Mouse (Mus musculus): Measurements from ENCODE around the gene Olfr821.
"Not testable (repeated sequence)": the region's sequence is repeated elsewhere in the genome, so short reads cannot be mapped to it uniquely, and the experiment has no call there.

Olfr821 gene

GRCm38 (mm10) chr10:130030048-130030447, at the start of gene Olfr821:
Gene Olfr821 (plus strand): TSS chr10:130030348.
- no peak for DNase-seq (ENCODE audit: low spot score in 2 of 2)

DNA sequence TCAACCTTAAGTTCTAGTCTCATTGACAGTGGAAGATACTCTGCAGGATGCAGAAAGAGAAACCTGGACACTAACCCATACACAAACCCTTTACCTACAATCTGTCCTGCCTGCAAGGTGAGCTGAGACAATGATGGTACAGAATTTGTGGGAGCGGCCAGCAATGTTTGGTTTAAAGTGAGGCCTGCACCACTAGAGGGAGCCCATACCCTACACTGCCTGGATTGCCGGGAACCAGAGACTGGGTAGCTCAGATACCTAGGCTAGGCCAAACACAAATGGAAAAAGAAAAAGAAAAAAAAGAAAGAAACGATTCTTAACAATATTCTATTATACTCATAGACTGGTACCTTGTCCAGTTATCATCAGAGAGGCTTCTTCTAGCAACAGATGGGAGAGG, 48.3 kb upstream of the Olfr821 start:
- DNase-seq (ENCODE audit: low spot score in 2 of 2): not testable (repeated sequence)

GRCm38 (mm10) chr10:129984962-129985361, 45.2 kb upstream of the Olfr821 start, which contains the start of gene Gm10310:
Gene Gm10310 (minus strand): TSS chr10:129985062.
- DNase-seq (ENCODE audit: low spot score in 2 of 2): not testable (repeated sequence)

DNA sequence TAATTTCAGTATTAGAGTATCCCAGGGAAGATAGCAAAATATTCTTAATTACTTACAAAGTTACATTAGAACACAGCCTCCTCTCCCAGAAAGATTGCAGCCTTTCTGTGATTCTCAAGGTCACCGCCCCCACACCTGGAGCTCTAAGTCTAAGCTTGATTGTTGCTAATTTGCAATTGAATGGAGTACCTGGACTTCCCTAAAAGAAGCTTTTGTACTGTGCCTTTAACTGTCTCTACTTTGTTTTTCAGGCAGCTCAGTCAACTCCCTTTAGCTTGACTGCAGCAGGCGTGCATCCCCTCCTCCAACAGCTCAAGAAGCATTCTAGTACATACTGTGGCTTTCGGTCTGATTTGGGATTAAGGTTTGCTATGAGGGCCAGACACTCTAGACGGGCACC, 26.0 kb upstream of the Olfr821 start:
- DNase-seq (ENCODE audit: low spot score in 2 of 2): not testable (repeated sequence)

- DNase-seq (ENCODE audit: low spot score in 2 of 2): not testable (repeated sequence)
Measured at GRCm38 (mm10) chr10:130005366-130005765, 24.8 kb upstream of the Olfr821 start.

DNA sequence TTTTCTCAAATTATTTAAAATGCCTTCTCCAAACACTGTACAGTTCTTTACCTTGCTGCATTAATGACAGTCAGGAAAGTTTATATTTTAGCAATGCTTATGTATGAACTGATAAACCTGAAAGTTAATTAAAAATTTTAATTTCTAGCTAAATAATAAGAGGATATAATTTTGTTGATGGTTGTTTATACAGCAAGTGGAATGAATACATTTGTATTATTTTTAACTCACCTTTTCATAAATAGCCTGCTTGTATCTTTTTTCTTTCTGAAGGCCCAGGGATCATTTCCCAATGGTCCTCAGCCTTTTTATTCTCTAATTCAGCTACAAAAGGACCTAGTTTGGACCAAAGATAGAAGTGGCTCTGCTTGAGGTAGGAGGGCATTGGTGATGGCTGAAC, 17.8 kb upstream of the Olfr821 start, which contains the start of gene Olfr820:
Olfr820 (plus strand) TSS at position 301 of the 400 bp plus-strand sequence.
- no peak for DNase-seq (ENCODE audit: low spot score in 2 of 2)

- DNase-seq (ENCODE audit: low spot score in 2 of 2): no peak
Measured at GRCm38 (mm10) chr10:130037096-130037495, 6.9 kb downstream of the Olfr821 start.

DNA sequence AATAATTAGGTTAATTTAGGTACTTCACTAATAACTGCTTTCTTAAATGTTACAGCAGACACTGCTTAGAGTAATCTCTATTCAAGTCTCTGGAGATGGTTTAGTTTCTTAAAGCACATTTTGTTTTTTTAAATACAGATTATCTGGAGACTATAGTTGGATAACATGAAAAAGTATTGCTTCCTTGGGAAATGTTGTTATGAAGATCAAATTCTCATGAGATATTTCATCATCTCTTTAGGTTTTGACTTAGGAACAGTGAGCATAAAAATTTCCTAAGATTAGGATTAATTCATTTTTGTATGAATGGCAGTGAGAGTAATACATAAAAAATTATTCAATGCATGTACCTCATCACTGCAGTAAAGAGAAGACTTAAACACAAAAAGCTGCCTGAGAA, 40.8 kb downstream of the Olfr821 start, which contains the start of gene Olfr822:
Olfr822 (plus strand) TSS at position 301 of the 400 bp plus-strand sequence.
- DNase-seq (ENCODE audit: low spot score in 2 of 2): no peak
